Mouse (Mus musculus): Measurements from ENCODE around the gene Sars. TPM values are rescaled to one million over a fixed set of nuclear protein-coding genes. Genes with fewer than 3 reads are reported as not detected.

The Sars gene
- total RNA-seq, 2 experiments from 2014 or later, result 187 to 207 TPM

DNA sequence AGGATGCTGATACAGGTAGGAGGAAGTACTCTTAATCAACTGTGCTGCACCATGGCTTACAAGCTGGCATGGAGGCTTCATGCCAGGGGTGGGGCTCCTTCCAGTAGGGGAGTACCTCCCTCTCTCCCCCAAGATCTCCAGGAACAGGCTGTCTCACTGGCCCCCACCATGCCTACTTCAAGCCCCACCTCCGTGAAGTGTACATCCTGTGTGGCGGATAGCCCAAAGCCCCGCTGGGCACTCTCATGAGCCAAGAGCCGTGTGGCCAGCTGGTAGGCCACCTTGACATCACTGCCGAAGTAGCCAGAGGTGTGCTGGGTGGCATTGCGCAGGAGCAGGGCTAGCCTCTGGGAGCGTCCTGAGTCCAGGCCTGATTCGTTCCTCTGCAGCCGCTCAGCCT lies 46.7 kb downstream of the Sars start:
- no peak for DNase-seq (ENCODE audit: extremely low spot score in 1 of 2, low spot score in 1 of 2)

DNA sequence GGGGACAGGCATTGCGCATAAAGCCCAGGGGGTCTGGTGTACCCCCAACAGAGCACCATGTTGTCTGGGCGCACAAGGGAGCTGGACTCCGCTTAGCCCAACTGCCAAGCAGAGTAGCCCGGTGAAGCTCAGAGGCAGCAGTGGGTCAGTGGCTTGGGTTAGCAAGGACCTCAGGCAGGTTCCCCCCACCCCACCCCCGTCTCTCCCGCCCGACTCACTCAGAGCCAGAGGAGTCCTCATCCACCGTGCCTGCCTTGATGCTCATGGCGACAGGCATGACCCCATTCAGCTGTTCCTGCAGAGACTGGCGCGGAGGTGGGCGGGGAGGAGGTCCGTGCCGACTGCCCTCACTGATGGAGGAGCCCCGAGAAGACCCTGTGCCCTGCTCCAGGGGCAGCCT lies 52.2 kb downstream of the Sars start:
- no peak for DNase-seq (ENCODE audit: extremely low spot score in 1 of 2, low spot score in 1 of 2)

DNA sequence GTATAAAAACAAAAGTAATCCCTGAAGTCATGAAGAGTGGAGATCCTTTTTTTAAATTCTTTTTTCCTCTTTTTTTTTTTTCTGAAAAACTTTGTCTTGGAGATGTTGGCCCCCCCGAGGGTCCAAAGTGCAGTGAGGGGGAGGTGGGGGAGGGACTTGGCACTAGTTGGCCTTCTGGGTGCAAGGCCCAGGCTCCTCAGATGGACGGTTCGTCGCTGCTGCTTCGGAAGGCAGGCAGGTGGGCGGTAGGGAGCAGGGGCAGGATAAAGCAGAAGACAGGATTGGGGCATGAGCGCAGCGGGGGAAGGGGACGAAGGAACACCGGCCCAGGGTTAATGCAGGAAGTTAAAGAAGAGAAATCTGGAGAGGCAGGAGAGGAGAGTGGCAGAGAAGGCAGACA lies 52.7 kb downstream of the Sars start:
- DNase-seq (ENCODE audit: extremely low spot score in 1 of 2, low spot score in 1 of 2), result no peak

DNA sequence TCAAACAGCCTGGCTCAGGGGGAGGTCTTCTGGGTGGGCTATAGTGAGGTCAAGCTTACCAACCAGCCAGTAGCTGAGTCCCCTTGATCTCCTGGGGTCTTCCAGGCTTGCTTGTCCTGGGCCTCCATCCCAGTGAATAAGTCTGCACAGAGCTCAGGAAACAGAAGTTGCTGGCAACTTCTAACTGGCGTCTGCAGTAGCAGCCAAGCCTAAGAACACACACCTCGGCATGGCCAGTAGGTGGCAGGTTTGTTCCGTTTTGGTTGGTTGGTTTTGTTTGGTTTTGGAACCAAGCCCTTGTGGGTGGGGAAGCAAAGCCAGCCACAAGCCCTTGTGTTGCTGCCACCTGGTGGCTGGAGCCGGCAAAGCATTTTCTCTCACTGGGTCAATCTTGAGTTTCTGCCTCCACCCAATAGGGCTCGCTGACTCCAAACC lies 55.9 kb downstream of the Sars start:
- peak; percentile 98 to 99 for DNase-seq (ENCODE audit: extremely low spot score in 1 of 2, low spot score in 1 of 2)

DNA sequence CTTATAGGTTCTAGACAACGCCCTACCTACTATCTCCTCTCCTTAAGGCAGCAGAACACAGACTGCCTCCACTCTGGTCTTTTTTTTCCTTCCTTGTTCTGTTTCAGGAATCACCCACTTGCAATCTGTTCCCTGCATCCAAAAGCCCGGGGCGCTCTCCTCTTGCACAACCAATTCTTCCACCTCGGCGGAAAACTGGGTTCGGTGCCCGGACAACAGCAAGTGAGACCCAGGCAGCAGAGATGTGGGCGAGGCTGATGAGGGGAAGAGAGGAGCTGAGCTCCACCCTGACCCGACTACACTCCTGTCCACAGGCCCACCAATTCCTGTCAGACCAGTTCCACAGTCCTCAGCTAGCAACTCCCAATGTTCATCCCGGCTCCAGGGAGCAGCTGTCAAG lies 58.8 kb downstream of the Sars start:
- DNase-seq (ENCODE audit: extremely low spot score in 1 of 2, low spot score in 1 of 2), result no peak

DNA sequence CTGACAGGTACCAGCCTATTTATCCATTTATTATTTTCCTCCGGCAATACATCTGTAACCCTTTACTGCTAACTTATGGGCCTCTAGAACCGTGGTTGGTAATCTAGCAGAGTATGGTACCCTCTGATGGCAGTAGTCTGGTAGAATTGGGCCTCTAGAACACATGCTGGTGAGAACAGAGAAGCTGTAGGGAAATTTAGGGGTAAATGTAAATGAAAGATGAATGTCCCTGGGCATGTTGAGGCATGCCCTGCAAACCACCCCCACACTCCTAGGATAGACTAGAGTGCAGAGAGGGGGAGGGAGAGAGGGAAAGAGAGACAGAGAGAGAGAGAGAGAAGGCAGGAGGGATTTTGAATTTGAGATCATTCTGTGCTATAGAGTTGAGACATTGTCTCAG lies 60.6 kb downstream of the Sars start:
- no peak for DNase-seq (ENCODE audit: extremely low spot score in 1 of 2, low spot score in 1 of 2)

DNA sequence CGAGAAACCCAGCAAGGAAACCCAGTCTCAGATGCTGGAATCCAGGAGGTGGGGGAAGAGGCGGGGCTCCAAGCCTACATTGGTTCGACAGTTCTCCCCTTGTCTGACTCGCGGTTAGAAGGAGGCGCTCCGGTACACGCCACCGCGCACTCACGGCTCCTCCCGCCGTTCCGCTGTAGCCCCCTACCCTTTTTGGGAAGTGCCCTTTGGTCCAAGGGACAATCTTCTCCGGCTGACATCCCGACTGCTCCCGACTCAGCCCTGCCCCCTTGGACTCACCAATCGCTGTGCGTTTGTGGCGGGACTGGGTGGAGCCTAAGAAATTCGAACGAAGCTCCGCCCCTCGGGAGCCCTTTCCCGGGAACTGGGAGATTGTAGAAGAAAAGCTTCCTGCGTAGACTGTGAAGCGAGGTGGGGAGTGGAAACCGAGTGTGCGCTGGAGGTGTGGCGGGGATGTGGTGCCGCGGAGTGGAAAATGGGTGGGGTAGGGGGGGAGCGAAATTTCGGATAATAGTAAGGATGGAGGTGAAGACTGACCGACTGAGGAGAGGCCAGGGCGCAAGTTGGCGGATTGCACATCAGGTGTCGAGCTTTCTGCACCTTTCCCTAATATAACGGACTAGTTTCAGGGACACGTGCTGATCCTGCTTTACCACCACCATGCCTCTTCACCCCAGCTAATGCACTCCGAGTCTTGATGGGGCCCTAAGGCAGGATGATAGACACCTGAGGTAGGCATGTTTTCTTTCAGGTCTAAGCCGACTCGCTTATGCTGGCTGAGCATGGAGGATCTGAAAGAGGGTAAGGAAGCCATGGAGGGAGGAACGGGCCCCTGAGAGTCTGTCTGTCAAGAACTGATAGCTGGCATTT lies 61.3 kb downstream of the Sars start, which contains the start of gene Psrc1:
Gene Psrc1, plus strand, starts transcription at position 355 of the 870 bp plus-strand sequence.
- DNase-seq (ENCODE audit: extremely low spot score in 1 of 2, low spot score in 1 of 2), result peak; percentile 66 to 73

DNA sequence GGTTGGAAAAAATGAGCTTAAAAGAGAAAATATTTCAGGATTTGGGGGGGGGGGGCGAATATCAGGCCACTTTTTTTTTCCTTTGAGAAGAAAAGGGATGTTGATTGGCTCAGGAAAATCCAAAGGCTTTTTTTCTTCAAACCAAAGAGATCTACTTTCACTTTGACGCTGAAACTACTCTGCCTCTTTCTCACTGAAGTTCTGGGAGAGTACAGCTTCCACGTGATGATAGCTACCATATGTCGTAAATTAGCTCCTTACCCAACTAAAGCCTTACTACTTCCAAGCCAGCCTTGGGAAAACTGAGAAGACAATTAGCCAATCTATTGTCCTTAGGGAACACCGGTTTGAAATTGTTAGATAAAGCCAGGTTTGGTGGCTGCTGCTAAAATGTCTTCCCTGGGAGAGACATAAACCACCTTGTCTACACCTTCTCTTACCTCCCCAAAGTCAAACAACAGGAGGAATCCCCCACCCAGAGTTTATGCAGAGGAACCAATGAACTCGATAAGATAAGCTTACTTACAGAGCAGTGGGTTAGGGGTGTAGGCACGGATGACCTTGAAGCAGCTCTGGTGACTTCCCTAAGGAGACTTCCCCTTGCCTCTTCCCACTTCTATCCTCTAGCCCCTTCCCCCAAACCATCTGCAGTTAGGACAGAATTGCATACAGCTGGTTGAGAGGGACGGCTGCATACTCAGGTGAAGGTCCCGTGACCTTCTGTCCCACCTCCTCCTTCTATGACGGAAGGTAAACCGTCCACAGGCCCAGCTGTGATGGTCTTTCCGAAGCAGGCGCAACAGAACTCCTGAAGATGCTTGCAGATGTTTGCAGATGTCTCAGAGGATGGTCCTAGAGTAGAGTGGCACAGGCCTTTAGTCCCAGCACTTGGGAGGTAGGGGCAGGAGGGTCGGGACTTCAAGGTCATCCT lies 62.8 kb downstream of the Sars start:
- DNase-seq (ENCODE audit: extremely low spot score in 1 of 2, low spot score in 1 of 2), result no peak

DNA sequence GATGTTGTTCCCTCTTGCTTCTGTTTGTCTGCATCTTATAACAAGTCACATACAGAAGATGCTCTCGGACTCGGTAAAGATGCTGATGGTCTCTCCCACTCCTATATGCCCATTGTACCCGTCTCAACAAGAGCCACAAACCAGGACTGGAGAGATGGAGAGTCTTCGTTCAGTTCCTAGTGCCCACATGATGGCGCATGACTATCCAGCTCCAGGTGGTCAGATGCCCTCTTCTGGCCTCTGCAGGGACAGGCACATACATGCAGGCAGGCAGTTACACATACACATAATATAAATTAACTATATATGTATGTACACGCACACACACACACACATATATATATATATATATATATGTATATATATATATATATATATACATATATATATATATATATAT lies 64.3 kb downstream of the Sars start:
- DNase-seq (ENCODE audit: extremely low spot score in 1 of 2, low spot score in 1 of 2), result no peak

DNA sequence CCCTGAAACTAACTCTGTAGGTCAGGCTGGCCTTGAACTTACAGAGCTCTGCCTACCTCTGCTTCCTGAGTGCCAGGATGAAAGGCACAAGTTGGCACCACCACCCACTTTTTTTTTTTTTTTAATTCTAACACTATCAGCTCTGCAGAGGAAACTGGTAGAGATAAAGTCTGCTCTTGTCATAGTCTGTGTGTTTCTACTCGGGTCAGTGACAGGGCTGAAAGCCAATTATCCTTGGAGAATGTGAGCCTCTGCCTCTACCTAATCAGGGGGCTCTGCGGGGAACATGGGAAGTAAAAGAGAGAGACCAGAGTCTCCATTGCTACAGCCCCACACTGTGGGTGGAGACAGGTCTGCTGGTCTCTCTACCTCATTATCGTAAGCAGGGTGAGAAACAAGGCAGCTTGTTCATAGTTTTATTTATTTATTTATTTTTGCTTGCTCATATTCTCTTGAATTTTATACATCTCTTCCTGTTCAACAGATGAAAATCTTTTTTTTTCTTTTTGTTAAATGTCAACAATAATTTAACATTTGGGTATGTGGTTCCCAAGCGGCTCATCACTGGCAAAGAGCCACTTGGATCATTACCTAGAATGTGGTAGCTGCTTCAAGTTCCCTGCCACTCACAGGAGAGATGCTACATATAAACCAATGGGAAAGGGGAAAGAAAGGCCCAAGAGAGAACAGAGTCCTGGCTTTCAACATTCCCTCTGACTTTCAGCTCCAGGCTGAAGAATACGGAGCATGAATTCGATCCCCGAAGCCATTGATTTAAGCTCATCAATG lies 65.9 kb downstream of the Sars start:
- no peak for DNase-seq (ENCODE audit: extremely low spot score in 1 of 2, low spot score in 1 of 2)

Other genes with a start within 250 kb of the Sars start
- 10 to 100 TPM; 14.3 to 17.1 TPM for gene Cyb561d1, start 244.0 kb downstream of the Sars start, total RNA-seq (2021)
- 10 to 100 TPM; 19.5 to 31.1 TPM for gene Atxn7l2, start 234.3 kb downstream of the Sars start, total RNA-seq (2021)
- gene Sypl2, start 218.6 kb downstream of the Sars start, total RNA-seq (2021), result 1 to 10 TPM; 2.9 to 3.6 TPM
- gene Psma5, start 188.3 kb downstream of the Sars start, total RNA-seq (2021), result 10 to 100 TPM; 67.7 to 79.0 TPM
- gene Sort1, start 161.1 kb downstream of the Sars start, total RNA-seq (2021), result 100 to 1,000 TPM; 349 to 354 TPM
- 1 to 10 TPM in 1 of 2 experiments, under 1 TPM in 1; 0.49 to 1.1 TPM for gene Mybphl, start 80.3 kb downstream of the Sars start, total RNA-seq (2021)
- gene Psrc1, start 61.4 kb downstream of the Sars start, total RNA-seq (2021), result 10 to 100 TPM; 15.5 to 17.3 TPM
- 100 to 1,000 TPM; 172 to 199 TPM for gene Celsr2, start 29.7 kb downstream of the Sars start, total RNA-seq (2021)
- 1 to 10 TPM in 1 of 2 experiments, under 1 TPM in 1; 0.98 to 2.4 TPM for gene 1700013F07Rik, start 88.9 kb upstream of the Sars start, total RNA-seq (2021)
- 10 to 100 TPM; 24.2 to 27.8 TPM for gene 5330417C22Rik, start 91.3 kb upstream of the Sars start, total RNA-seq (2021)
- gene Tmem167b, start 117.3 kb upstream of the Sars start, total RNA-seq (2021), result 10 to 100 TPM; 49.6 to 54.1 TPM
- gene Taf13, start 126.5 kb upstream of the Sars start, total RNA-seq (2021), result 10 to 100 TPM; 25.6 to 29.0 TPM
- 100 to 1,000 TPM; 130 to 139 TPM for gene Wdr47, start 146.1 kb upstream of the Sars start, total RNA-seq (2021)
- 10 to 100 TPM; 27.0 to 31.0 TPM for gene Clcc1, start 208.7 kb upstream of the Sars start, total RNA-seq (2021)